Mouse (Mus musculus): ENCODE data around the gene Acot11. TPM values are rescaled to one million over a fixed set of nuclear protein-coding genes. Genes with fewer than 3 reads are reported as not detected.
A peak's percentile ranks its signal among the peaks of the same experiment; 100 is the strongest.

The Acot11 gene
- 278 and 386 TPM in 2 replicates for polyA plus RNA-seq (2012; ENCODE audit: insufficient read depth, insufficient read length, missing spikeins)

DNA sequence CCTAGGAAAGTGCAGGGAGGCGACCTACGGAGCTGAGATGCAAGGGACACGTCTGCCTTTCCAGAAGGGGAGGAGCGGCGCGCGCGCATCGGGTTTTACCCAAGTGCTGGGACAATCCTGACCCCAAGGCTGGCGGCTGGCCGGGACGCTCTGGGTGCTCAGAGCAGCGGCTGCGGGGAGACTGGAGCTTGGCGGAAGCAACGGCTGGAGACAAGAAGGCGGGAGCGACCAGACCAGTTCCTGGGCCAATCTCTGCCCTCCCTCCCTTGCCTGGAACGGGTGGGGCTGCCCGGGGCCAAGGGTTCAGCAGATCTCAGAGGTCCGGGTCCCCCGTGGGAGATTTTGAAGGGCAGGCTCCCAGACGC lies at the start of gene Acot11:
TSS of gene Acot11 (minus strand) at position 89 of the 365 bp plus-strand sequence.
- H3K4me3 ChIP-seq (ENCODE audit: insufficient read depth, low read depth, low read length), result peak within 1 kb of the TSS; percentile 37; the same call in 1 of the 2 replicates
- H3K27ac ChIP-seq (replicated peaks; ENCODE audit: low read depth, low read length), result no peak within 1 kb of the TSS
- H3K4me1 ChIP-seq (ENCODE audit: control insufficient read depth, insufficient read depth, insufficient read length, low read length), result no peaks in the 10 kb centered on the region; the same call in 1 of the 2 replicates

DNA sequence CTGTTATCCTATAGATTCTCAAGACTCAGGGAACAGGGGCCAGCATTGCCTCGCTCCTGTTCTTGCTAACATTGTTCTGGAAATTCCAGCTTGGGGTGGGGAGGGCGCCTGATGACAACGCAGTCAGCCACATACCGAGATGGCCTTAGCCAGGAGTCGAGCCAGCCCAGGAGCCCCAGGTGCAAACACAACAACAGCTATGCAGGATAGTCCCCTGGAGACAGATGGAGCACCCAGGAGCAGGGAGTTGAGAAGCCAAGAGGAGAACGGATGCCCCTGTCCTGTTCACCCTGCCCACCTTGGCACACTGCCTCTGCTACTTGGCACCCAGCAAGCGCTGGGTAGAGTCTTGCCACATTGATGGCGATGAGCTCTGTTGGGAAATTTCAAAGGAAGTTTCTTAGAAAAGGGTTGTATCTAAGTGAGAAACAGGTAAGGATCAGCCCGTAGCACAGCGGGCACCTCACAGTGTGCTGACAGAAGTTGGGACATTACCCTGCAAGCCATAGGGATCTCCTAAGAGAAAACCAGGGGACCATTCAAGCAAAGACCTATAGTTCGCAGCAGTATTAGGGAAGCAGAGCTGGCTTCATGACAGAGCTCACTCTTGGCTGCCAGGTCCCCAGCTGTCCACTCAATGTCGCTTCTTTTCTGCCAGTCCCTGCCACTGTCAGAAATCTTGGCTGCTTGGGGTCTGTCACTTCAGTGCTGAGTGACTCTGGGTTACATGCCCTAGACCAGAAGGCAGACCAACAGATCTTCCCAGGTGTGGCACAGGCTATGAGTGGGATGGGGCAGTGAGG lies 43.7 kb upstream of the Acot11 start:
- H3K4me3 ChIP-seq (ENCODE audit: insufficient read depth, low read depth, low read length), result no peak overlapping the region
- peaks cover 12% of the 10 kb centered on the region for H3K4me1 ChIP-seq (ENCODE audit: control insufficient read depth, insufficient read depth, insufficient read length, low read length)
- peak overlapping the region; percentile 14; the same call in 1 of the 2 replicates for H3K27ac ChIP-seq (replicated peaks; ENCODE audit: low read depth, low read length)

DNA sequence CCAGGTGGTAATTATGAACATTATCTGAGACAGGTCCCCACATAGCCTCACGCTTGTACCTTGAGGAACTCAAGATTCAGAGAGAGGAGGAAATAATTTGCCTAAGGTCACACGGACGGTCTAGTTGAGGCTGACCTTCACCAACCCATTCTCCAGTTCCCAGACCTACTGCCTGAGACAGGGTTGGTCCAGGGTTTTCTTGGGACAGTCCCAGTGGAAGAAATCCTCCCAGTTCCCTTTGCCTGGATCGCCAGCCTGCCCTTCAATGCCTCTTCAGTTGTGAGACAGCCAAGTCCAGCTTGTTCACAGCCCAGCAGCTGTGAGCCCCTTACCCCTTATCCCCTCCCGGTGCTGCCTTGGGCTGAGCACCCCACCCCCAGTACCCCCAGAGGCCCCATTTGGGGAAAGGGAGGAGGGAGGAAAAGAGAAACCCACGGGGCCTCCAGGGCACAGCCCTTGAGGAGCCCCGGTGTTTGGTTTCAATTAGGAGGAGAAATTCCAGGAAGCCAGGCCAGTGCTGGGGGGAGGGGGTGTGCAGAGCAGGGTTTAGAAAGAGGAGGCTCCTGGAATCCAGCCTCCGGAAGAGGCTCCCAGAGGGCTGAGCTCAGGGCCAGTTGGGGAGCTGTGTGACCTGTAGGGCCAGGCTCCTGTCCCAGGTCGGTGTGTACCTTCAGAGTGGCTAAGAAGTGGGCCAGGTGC lies 42.9 kb upstream of the Acot11 start:
- peak overlapping the region; percentile 58 for H3K27ac ChIP-seq (replicated peaks; ENCODE audit: low read depth, low read length)
- H3K4me3 ChIP-seq (ENCODE audit: insufficient read depth, low read depth, low read length), result no peak overlapping the region
- H3K4me1 ChIP-seq (ENCODE audit: control insufficient read depth, insufficient read depth, insufficient read length, low read length), result peaks cover 12% of the 10 kb centered on the region

DNA sequence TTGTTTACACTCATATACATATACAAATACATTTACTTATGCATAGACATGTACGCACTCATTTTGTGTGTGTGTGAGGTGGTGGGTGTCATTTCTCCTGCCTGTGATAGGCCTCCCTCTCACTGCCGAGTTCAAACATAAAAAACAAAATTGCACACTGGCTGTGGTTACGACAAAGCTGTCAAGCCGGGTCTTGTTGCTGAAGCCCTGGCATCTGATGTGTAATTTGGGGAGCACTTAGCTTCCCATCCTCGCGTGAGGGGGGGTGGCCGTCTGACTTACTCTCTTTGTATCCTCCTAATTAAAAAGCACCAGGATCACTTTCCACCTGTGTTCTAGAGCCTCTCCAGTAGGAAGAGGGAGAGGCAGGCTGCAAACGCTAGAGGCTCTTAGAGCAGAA lies 37.8 kb upstream of the Acot11 start:
- H3K4me3 ChIP-seq (ENCODE audit: insufficient read depth, low read depth, low read length), result no peak overlapping the region

DNA sequence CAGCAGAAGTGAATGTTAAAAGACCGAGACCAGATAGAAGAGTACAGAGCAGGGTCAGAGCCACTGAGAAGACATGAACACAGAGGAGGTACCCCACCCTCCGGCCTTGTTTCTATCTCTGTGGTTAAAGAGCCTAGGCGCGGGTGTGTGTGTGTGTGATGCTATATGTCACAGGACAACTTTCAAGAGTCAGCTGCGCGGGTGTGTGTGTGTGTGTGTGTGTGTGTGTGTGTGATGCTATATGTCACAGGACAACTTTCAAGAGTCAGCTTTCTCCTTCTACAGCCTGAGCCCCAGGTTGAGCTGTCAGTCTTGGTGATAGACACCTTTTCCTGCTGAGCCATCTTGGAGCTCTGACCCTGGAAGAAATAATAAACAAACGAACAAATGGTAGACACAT lies 37.1 kb upstream of the Acot11 start:
- no peak overlapping the region for H3K27ac ChIP-seq (replicated peaks; ENCODE audit: low read depth, low read length)
- no peak overlapping the region for H3K4me3 ChIP-seq (ENCODE audit: insufficient read depth, low read depth, low read length)
- H3K4me1 ChIP-seq (ENCODE audit: control insufficient read depth, insufficient read depth, insufficient read length, low read length), result no peaks in the 10 kb centered on the region

More for the DNA sequence above, 37.8 kb upstream of the Acot11 start:
- H3K27ac ChIP-seq (replicated peaks; ENCODE audit: low read depth, low read length), result no peak overlapping the region
- H3K4me1 ChIP-seq (ENCODE audit: control insufficient read depth, insufficient read depth, insufficient read length, low read length), result peaks cover 6% of the 10 kb centered on the region

DNA sequence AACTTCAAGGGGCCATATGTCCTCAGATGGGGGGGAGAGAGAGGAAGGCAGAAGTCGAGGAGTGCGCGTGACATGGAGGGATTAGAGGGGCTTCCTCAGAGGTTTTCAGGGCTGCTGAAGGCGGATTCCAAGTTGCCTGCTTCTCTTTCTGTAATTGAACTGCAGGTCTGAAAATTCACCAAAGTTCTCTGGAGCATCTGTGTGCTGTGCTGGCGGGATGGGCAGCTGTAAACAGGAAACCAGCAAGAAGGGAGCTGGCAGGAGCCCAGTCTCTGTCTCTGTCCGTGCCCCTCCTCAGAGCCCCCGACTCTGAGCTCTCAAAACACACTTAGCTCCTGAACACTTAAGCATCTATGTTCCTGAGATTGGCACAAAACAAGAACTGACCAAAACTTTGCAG lies 36.5 kb upstream of the Acot11 start:
- no peak overlapping the region for H3K4me3 ChIP-seq (ENCODE audit: insufficient read depth, low read depth, low read length)
- H3K4me1 ChIP-seq (ENCODE audit: control insufficient read depth, insufficient read depth, insufficient read length, low read length), result no peaks in the 10 kb centered on the region
- H3K27ac ChIP-seq (replicated peaks; ENCODE audit: low read depth, low read length), result no peak overlapping the region

DNA sequence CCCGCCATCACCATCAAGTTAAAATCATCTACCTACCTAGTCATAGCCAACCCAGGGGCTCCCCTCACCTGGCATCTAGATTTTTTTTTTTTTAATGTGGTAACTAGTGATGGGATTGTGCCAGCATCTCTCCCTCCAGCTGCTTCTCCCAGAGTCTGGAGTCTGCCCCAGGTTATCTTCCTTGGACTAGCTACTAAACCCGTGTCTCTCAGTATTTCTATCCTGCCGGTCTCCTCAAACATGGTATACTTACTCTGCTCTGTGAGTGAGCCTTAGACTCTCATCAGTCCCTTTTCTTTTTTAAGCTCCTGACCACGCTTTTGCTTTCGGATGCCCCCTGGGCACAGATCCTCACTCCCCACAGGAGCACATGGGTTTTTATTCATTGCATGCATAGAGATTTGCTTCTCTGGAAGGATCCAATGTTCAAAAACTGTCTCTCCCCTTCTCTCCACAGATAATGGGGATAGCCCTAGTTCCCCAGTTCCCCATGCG lies 35.9 kb upstream of the Acot11 start:
- H3K4me1 ChIP-seq (ENCODE audit: control insufficient read depth, insufficient read depth, insufficient read length, low read length), result no peaks in the 10 kb centered on the region
- peak overlapping the region; percentile 48; the same call in 1 of the 2 replicates for H3K27ac ChIP-seq (replicated peaks; ENCODE audit: low read depth, low read length)
- H3K4me3 ChIP-seq (ENCODE audit: insufficient read depth, low read depth, low read length), result peak overlapping the region; percentile 56

DNA sequence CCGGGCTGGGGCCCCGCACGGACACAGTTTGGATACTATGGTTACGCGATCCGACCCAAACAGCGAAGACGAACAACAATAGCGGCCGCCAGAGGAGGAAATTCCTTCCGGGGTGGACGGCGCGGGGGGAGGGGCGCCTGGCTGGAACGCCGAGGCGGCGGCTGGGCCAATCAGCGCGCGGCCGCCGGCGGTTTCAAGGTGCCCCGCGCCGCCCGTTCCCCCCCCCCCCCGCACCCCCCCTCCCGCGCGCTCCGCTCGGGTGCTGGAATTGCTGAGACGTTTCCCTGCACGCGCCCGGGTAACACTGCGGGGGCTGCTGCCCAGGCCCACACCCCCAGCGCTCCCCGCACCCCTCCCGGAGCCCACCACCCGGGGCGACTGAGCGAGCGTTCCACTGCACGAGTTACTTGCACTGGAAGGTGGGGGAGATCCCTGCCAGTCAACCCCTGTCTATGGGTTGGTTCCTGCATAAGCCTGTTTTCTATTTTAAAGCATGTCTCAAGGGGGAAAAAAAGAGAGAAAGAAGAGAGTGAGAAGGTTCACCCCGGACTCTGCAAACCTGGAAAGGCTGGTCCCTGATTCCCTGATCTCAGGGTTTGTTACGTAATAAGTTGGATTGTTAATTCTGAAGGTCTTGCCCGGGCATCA lies 35.3 kb upstream of the Acot11 start:
- Histone ChIP-seq H3K27ac (replicated peaks; ENCODE audit: low read depth, low read length) (peak overlapping the region; percentile 48), H3K4me1 (ENCODE audit: control insufficient read depth, insufficient read depth, insufficient read length, low read length) (no peaks in the 10 kb centered on the region)

DNA sequence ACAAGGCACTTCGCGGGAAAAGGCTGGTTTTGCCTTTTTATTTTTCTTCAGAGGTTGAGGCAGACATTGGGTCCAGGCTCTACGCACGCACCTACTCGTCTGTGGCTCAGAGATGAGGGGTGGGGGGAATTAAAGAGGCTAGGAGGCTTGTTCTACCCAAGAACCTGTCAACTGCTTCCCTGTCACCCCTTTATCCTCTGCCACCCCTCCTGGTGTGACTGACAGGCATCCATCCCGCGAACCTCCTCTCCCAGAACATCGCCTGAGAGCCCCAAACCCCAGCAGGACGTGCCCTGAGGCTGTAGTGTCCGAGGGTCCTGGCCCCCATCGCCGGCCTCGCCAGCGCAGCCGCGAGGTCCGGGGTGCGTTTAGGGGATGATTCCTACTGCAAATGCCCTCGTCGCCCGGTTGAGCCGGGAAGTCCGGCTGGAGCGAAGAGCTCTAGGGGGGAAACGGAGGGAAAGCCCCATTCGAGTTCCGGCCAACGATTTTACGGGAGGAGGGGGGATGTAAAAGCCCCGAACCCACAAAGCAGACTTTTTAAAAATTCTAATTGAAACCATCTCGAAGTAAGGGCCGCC lies 34.5 kb upstream of the Acot11 start:
- Histone ChIP-seq H3K4me1 (ENCODE audit: control insufficient read depth, insufficient read depth, insufficient read length, low read length) (no peaks in the 10 kb centered on the region), H3K4me3 (ENCODE audit: insufficient read depth, low read depth, low read length) (peak overlapping the region; percentile 65), H3K27ac (replicated peaks; ENCODE audit: low read depth, low read length) (peak overlapping the region; percentile 28)

More for the DNA sequence above, 35.3 kb upstream of the Acot11 start:
- peak overlapping the region; percentile 65 for H3K4me3 ChIP-seq (ENCODE audit: insufficient read depth, low read depth, low read length)

DNA sequence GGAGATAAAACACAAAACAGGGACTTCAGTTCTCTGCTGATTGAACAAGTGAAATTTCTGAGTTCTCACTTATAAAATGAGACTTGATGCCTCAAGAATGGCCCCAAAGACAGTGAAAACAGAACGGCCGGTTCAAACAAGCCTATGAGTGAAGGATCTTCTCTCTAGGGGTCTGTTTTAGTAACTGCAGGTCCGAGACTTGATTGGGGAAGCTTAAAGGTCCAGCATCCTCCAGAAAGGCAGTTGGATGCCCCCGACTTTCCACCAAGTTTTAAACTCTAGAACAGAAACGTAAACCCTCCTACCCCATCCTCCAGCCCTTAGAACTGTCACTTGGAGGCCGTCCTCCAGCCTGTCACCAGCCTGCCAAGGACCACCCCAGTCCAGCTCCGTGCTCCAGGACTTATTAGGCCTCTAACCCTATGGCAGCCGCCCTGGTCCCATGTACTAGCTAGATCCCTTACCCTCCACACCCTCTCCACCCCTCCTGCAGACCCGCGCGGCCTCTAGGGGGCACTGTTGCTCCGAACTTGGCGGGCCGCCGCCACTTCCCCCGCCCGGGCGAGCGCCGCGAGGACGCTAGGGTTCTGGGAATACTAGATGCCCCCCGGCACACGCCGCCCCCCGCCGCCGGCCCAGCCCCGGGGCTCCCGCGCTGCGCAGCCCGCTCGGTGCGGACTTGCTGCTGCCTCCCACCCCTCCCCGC lies 33.9 kb upstream of the Acot11 start:
- H3K4me3 ChIP-seq (ENCODE audit: insufficient read depth, low read depth, low read length), result peak overlapping the region; percentile 65
- H3K4me1 ChIP-seq (ENCODE audit: control insufficient read depth, insufficient read depth, insufficient read length, low read length), result no peaks in the 10 kb centered on the region
- H3K27ac ChIP-seq (replicated peaks; ENCODE audit: low read depth, low read length), result no peak overlapping the region

DNA sequence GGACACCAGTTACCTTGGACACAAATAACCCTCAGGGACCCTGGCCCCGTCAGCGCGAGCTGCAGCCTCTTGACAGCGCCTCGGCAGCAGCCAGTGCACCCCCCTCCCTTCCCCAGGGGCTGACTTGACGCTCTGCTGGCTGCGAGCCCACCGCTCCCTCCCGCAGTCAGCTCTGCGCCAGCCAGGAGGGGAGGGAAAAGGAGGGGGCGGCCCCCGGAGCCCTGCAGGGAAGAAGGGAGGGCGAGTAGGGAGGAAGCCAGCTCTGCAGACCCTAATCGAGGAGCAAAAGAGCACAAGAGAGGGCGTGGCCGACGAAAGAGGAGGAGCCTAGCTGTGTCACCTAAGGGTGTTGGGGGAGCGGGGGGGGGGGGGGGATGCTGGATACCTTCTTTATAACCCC lies 33.2 kb upstream of the Acot11 start:
- peak overlapping the region; percentile 30; the same call in 1 of the 2 replicates for H3K4me3 ChIP-seq (ENCODE audit: insufficient read depth, low read depth, low read length)
- no peak overlapping the region for H3K27ac ChIP-seq (replicated peaks; ENCODE audit: low read depth, low read length)
- H3K4me1 ChIP-seq (ENCODE audit: control insufficient read depth, insufficient read depth, insufficient read length, low read length), result no peaks in the 10 kb centered on the region

DNA sequence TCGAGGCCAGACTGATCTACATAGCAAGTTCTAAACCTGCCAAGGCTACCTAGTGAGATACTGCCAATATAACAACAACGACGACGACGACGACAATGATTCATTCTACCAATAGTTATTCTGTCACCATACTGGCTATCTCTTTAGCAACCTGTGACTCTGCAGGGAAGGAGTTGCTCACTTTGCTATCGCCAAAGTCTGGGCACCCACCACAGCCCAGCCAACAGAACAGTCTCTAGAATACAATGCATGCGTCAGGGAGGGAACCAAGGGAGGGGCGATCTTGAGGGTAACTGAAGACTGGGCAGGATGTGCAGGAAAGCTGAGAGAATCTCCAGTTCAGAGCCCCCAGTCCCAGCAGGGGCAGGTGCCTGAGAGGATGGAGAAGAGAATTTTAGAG lies 32.6 kb upstream of the Acot11 start:
- Histone ChIP-seq H3K4me3 (ENCODE audit: insufficient read depth, low read depth, low read length) (no peak overlapping the region), H3K27ac (replicated peaks; ENCODE audit: low read depth, low read length) (no peak overlapping the region), H3K4me1 (ENCODE audit: control insufficient read depth, insufficient read depth, insufficient read length, low read length) (no peaks in the 10 kb centered on the region)

DNA sequence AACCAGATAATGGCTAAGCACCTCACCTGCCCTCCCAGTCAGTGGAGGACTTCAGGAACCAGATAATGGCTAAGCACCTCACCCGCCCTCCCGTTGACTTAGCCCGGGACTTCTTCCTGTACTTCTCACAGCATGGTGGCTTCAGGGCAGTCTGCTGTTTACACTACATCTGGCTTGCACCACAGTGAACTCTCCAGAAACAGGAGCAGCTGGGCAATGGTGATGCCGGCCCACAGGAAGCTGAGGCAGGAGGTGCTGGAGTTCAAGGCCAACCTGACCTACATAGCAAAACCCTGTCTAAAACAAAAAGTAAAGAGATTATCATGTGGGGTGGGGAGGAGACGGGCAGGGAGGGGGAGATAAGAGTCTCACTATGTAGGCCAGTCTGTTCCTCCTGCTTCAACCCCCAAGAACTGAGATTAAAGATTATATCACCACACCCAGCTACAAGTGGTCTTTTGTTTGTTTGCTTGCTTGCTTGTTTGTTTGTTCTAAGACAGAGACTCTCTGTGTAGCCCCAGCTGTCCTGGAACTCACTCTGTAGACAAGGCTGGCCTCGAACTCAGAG lies 25.8 kb upstream of the Acot11 start:
- Histone ChIP-seq H3K27ac (replicated peaks; ENCODE audit: low read depth, low read length) (no peak overlapping the region), H3K4me1 (ENCODE audit: control insufficient read depth, insufficient read depth, insufficient read length, low read length) (no peaks in the 10 kb centered on the region), H3K4me3 (ENCODE audit: insufficient read depth, low read depth, low read length) (no peak overlapping the region)

DNA sequence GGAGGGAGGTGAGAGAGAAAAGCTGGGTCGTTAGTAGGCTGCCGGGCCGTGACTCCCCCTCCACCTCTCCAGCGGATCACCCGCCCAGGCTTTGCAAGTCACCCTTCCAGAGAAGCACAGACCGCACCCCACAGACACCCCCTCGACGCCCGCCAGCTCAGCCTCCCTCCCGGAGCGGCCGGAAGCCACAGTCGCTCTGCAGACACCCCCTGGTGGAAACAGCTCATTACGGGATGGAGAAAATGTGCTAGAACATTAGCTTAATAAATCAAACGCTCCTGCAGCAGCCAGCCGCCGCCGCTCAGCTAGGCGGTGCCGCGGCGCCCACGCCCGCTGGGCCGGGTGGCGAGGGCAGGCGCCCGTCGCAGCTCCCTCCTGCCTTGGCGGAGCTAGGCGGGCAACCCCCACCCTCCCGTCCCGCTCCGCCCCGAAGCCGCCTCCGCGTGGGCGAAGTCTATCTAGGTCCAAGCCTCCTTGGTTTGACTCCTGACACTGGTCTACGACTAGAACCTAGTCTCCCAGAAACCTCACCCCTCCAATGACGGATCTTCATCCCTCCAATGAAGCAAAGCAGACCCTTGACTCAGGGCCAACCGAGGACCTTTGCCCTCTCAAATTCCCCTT lies 23.1 kb upstream of the Acot11 start:
- H3K4me1 ChIP-seq (ENCODE audit: control insufficient read depth, insufficient read depth, insufficient read length, low read length), result no peaks in the 10 kb centered on the region
- no peak overlapping the region for H3K27ac ChIP-seq (replicated peaks; ENCODE audit: low read depth, low read length)
- H3K4me3 ChIP-seq (ENCODE audit: insufficient read depth, low read depth, low read length), result peak overlapping the region; percentile 50

Data from brown adipose tissue, adult 24 weeks (tissue).